Mouse (Mus musculus) sigmoid colon, adult 10 weeks (tissue): ENCODE data around the gene Tubd1. TPM values are rescaled to one million over a fixed set of nuclear protein-coding genes. Genes with fewer than 3 reads are reported as not detected.

Source experiments
- polyA plus RNA-seq: library from polyadenylated mRNA; stranded (reverse); fragments of 350-450 nt; fragmentation: Illumina TruSeq; extraction: RNeasy Lipid Tissue Mini Kit (QIAGEN cat#74804); gene quantifications from one replicate; pipeline ENCODE4 v1.2.3, GENCODE M21; 2014; ENCODE audit warnings: low read depth, low replicate concordance

Gene Tubd1
- polyA plus RNA-seq: 5.8 TPM

DNA sequence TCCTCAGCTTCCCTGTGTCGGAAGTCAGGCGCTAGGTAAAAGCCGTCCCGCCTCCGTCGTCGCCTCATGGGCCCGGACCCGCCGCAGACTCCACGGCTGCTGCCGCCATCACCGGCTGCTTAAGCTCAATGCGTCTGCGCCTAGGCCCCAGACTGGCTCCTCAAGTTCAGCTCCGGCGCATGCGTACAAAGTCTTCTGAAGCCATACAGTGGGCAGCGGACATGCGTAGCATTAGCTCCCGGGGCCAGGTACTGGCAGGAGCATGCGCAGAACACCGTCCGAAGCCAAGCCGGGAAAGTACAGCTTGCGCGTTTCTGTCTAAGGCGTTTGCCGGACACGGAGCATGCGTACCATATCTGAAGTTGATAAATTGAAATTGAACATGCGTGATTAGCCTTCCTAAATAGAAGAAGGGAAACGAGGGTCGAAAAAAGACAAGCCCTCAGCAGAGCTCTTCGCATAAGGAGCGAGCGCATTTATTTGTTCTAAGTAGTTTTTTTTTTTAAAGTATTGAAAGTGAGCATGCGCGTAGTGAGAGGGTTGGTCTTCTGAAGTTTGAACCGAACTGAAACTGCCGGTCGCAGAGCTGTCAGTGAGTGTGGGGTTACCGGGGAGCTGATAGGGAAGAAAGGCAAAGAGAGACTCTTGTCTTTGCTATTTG, at the start of gene Tubd1, which contains the start of gene Rps6kb1:
Gene Tubd1 (plus strand): TSS at position 353 of the 661 bp plus-strand sequence.
Gene Rps6kb1 (minus strand): TSS at position 167 of the 661 bp plus-strand sequence.

Other genes with a start within 250 kb of the Tubd1 start
- gene Med13, start 187.4 kb upstream of the Tubd1 start, polyA plus RNA-seq: 90.4 TPM
- 107 TPM for gene Rnft1, start 60.3 kb upstream of the Tubd1 start, polyA plus RNA-seq
- gene Rps6kb1, start 186 bp upstream of the Tubd1 start, polyA plus RNA-seq: 62.8 TPM
- gene Vmp1, start 138.8 kb downstream of the Tubd1 start, polyA plus RNA-seq: 374 TPM
- gene Ptrh2, start 139.0 kb downstream of the Tubd1 start, polyA plus RNA-seq: 17.4 TPM
- 434 TPM for gene Cltc, start 212.6 kb downstream of the Tubd1 start, polyA plus RNA-seq